Mouse (Mus musculus) hindlimb bud, embryonic 11.5 days (tissue): ENCODE measurements around the gene Ryk.

Source experiments
- DNase-seq: peaks from one replicate; pipeline ENCODE4 v3.0.0-alpha.2; 2012; ENCODE audit warnings: low read depth, low spot score; ENCODE audit errors: extremely low spot score

Ryk gene

DNA sequence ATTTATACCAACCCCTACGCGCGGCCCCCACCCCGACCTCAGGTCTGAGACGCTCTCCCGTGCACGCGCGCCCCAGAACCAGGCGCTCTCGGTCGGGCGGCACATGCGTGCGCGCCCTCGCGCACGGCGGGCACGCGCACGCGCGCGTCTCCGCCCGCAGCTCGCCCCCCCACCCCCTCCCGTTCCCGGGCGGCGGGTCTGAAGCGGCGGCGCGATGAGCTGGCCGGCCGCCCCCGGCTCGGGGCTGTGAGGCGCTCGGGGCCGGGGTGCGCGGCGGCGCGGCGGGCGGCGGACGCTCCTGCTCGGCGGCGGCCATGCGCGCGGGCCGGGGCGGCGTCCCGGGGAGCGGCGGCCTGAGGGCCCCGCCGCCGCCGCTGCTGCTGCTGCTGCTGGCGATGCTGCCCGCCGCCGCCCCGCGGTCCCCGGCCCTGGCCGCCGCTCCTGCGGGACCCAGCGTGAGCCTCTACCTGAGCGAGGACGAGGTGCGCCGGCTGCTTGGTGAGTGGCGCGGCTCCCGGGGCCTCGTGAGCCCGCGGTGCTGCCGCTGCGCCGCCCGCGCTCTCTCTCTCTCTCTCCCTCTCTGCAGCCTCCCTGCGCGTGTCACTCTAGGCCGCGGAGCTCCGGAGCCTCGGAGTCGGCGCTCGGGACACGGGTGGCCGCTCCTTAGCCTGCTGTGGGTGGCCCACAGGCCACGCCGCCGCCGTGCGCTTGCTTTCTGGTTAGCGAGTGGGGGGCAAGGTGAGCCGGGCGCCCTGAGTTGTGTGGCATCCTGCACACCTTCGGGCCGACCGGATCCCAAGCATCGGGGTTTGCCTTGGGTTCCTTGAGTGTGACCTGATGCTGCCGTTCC, at the start of gene Ryk:
Ryk (plus strand) TSS at position 176 of the 850 bp plus-strand sequence.
- DNase-seq, result no peak

DNA sequence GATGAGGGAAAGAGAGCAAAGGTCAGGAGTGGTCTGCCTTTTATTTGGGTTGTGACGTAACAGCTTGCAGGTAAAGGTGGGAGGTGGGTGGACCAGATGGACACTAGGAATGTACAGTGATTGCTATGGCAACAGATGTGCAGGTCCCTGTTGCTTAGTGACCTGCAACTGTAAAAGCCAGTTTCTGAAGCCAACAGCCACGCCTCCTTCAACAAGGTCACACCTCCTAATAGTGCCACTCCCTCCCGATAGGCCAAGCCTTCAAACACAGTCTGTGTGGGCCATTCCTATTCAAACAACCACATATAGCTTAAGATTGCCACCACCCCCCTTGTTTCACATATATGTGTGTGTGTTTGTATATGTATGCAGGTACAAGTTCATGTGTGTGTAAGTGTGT, 45.2 kb upstream of the Ryk start:
- DNase-seq, result no peak

DNA sequence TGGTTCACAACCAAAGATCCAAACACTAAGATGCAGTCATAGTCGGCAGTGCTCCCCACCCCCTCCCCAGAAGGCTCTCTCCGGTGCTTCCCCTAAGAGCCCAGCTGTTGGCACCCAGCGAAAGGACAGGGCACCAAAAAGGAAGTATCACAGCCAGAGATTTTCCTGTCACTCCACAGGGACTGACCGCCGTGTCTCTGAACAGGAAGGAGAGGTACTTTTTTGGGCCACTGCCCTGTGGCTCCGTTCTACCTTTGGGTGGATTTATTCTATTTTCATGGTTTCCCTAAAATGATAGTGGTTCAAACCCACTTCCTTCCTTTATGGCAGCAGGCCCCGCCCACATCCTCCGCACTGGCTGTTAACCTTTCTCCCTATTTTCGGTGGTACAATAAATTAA, 42.9 kb upstream of the Ryk start:
- DNase-seq, result no peak

DNA sequence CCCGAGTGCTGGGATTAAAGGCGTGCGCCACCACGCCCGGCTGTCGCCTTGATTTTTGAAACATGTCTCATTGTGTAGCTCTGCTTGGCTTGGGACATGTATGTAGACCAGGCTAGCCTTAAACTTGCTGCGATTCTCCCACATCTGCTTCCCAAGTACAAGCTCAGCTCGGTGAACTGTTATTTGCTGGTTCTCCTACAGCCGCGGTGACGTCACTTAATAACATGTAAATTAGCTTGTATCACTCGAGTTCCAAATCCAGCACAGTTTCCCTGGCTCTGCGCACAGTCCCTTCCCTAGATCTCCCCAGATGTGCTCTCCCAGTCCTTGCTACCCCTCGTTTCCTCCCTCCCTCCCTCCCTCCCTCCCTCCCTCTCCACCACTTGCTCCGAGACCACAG, 41.9 kb upstream of the Ryk start:
- peak; percentile 33 for DNase-seq

DNA sequence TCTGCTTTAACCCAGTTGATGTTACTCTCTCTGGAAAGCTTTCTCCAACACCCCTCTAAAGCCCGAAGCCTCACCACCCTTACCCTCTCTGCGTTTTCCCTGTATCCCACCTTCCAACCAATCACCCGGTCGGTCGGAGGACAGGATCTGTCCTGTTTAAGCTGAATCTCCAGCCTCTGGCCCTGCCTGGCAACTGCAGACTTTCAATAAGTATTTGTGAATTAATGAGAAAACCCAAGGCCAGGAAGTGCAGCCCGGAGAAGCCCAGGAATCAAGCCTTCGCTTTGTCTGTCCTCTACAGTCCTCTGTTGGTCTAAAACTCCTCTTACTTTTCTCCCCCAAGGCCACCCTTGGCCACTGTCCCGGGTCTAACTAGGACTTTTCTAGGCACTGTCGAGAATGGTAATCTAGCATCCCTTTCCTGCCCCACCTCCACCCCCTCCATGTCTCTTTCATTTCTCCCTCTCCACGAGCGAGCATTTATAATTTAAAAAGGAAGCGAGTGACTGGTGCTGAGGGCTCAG, 41.4 kb upstream of the Ryk start:
- DNase-seq, result no peak

DNA sequence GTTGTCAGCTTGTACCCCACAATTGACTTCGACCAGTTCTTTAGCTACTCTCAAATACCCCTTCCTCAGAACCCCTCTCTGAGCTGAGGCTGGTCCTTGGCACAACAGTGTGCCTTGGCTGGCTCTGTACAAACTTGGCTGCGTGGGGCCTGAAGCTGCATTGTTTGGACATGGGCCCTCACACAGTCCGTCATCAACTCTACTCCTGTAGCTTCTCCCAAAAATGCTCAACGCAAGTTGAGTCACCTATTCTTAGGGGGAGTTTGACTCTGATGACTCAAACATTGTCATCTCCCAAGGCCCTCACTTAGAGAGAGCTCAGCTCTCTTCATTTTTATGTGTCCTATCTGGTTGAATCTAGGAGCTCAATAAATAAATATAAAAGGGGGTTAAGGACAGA, 36.3 kb upstream of the Ryk start:
- no peak for DNase-seq

DNA sequence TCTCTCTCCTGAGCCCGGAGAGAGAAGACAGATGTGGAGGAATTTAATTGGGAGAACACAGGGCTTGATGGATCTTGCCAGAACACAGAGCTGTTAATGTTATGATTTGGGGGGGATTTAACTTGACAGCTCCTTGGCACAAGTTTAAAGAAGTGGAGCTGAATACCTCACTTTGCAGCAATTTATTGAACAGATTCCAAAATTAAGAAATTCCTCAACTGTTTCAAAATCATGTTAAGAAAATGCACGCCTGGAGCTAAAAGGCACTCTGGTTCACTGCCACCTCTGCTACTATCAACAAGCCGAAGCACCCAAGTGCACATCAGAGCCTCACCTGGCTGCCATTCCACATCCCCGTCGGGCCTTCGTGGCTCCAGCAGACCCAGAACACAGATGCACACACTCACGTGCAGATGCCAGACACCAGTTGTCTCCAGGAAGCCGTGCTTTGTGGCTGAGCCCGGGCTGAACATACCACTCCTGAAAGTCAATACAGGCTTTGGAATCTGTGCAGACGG, 28.6 kb upstream of the Ryk start:
- DNase-seq, result no peak

DNA sequence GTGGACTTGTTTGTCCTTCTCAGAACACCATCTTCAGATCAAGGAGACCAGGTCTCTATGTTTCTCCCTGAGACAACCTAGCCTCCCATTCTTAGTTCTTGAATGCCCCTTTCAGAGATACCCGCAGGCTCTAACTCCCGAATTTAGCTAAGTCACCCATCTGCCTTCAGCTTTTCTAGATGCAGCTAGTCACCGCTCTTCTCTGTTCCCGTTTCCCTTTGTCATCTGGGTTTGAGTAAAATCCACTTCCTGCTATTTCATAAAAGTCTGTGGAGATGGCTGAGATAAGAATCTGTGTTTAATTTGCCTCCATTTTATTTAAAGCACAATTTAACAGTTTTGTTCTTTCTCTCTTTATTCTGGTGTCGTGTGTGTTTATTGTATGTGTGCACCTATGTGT, 23.5 kb upstream of the Ryk start:
- DNase-seq, result no peak

DNA sequence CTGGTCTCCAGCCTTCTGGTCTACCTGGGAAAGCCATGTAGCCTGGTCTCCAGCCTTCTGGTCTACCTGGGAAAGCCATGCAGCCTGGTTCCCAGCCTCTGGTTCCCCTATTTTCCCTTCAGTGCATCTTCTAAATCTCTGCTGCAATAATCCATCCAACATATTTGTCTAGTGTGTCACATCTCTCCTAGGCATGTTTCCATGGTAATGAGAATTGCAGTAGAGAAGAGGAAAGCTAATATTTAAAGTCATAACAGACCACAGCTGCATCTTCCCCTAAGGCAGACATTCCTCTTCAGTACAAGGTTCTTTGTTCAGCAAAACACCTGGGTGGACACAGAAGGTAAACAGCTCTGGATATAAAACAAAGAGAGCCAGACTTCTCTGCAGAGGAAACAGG, 16.5 kb upstream of the Ryk start:
- DNase-seq, result no peak

DNA sequence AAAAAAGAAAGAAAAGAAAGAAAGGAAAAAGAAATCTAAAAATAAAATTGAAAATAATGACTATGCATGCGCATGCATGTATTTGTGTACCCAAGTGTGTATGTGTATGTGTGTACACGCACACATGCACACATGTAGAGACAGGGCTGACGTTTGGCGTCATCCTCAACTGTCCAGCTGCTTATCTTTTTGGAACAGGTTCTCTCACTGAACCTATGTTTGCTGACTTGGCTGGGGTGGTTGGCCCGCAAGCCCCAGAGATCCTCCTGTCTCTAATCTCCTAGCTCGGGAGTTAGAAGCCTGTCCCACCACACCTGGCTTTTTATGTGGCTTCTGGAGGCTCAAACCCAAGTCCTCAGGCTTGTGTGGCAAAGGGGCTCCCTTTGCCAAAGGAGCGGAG, 6.1 kb upstream of the Ryk start:
- no peak for DNase-seq

DNA sequence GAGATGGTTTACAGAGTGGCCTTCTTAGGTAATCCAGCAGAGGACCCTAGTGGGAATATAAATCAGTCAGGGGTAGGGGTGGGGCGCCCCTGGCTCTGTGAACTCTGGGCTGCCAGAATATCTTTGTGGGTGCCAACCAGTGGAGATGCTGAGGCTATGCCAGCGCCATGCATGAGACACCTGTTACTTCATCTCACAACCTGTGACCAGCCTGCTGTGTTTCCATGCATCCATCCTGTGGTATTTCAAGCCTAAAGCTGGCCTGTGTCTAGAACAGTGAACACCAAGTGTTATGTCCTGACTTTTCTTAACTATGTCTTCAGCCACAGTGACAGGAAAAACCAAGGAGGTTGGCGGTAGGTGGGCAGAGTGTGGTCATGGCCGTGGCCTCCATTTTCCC, 3.2 kb upstream of the Ryk start:
- DNase-seq, result no peak

DNA sequence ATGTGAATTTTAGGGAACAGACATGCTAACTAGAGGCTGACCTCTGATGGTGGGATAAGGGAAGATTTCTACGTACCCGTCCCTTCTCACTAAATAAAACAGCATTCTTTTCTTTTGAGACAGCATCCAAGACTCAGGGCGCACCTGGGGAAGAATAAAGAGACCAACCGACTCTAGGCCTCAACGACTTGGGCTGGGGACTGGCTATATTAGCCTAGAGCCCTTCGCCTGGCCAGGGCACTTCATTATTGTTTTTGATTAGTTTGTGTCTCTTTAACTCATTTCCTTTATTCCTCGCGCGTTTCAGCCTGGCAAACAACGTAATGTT, 339 bp upstream of the Ryk start:
- DNase-seq, result no peak

DNA sequence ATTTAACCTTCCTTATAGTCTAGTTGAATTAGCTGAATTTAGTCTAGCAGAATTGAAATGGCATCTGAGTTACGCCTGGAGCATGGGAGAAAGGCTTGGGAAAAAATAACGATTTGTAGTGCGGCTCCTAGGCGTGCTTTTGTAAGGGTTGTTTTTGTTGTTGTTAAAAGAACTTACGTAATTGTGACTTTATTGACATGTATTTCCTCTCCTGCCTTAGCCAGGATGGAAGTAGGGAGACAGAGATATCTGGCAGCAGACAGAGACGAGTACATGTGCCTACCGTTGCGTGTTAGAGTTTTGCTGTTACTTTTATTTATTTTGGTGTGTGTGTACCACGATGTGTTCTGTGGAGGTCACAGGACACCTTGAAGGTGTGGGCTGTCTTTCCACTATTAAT, 1.6 kb downstream of the Ryk start:
- DNase-seq, result no peak

DNA sequence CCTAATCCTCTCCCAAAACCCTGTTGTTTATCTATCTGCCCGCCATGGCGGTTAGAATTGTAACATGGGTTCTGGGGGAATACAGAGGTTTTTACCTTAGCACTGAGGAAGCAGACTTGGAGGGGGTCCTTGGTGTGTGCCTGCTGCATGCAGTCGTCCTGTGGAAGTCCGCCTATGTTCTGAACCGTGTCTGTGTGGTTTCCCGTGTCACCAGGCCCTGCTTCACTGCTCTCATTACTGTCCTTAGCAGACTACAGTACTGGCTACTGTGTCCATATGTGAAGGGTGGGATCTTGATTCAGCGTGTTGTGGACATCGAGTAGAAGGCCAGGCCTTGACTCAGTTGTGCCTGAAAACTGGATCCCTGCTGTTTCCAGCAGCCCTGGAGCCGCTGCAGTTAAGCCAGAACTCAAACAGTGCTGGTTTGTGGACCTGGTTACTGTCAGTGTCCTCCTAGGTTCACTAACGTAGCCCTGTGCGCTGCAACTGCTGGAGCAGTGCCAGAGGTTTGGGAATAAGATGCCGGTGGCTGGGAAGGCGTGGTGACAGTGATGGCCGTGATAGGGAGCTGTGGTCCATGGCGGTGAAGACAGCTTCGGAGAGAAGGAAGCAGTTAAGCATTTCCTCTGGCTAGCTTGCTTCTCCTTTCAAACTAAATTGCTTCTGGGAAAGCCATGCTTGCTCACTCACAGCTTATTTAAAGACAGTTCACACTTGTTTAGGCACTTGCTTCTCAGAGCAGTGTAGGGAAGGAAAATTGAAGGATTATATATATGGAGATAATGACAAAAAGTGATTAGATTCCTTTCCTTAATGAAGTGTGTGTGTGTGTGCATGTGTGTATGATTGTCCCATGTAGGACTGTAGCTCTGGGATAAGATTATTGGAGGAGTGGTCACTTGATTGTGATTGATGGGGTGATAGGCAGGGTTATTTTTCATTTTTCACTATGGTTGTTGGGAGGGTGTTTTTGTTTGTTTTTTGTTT, 6.4 kb downstream of the Ryk start:
- DNase-seq, result no peak

DNA sequence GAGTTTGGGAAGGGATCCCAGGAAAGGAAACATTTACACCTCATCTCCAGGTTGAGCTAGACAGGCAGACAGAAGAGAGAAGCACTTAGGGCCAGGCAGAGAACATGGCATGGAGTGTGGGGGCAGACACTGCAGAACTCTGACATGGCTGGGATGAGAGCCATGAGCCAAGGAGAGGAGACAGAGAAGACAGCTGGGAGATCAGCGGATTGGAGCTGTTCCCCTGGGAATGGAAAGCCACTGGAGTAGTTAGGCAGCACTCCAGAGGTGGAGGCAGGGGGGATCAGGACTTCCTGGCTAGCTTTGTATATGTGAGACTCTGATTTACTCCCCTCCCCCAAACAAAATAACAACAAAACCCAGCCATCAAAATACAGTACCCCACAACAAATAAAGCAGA, 7.1 kb downstream of the Ryk start:
- DNase-seq, result no peak

DNA sequence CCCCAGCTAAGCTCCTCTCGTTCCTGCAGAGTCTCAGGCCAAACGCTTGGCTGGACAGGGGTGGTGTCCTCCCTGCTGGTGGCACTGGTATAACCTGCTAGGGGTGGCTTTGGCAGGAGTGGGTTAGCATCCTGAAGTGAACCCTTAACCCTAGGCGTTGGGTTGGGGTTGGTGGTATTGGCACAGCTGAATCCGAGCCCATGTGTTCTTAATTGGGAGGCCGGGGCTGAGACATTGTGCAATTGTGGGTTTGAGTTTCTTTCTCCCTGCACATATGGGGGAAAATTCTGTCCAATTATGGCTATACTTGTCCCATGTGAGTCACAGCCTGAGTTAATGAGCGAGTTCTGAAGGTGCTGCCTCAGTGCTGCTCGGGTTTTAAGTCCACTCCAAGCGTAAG, 7.8 kb downstream of the Ryk start:
- DNase-seq, result no peak

DNA sequence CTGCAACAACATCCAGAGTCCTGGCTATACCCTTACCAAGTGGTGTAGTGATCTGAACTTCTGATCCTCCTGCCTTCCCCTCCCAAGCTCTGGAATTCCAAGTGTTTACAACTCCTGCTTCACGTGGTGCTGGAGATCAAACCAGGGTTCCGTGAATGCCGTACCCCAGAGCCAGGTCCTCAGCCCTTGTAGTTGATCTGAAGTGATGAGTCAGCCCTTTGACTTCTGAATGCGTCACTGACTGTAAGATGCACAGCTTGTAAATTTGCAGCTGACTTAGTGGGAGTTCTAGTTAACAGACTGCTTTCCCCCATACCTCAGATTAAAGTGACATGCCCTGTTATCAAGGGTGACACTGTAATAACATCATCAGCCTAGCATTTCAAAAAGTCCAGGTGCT, 8.9 kb downstream of the Ryk start:
- DNase-seq, result no peak

DNA sequence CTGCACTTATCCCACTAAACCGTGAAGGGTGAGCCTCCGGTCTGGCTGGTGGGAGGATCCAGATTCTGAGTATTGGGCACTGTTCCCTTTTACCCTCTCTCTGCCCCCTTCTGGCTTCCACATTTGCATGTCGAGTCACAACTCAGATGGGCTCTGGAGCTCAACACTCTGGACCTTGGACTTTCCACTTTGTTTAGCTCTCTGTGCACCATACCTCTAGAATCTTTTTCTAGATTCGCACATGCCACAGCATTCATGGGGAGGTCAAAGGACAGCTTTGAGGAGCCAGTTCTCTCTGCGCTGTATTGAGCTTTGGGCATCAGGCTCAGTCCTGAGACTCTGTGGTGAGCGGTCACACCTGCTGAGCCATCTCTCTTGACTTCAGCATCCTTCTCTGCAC, 11.1 kb downstream of the Ryk start:
- no peak for DNase-seq

DNA sequence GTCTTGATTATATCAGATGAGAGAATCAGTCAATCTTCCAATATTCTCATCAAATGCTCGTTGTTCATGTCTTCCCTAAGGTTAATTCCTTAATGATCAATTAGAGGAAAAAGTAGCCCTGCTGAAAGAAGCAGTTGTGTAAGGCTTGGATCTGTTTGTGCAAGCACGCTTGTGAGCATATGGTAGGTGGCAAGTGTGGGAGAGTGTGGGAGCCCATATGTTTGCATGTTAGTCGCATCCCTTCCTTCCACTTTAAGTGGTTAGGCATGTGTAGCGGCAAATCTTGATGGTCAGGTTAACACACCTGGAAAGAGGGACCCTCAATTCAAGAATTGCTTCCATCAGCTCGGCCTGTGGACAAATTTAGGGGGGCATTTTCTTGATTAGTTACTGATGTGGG, 11.6 kb downstream of the Ryk start:
- no peak for DNase-seq

DNA sequence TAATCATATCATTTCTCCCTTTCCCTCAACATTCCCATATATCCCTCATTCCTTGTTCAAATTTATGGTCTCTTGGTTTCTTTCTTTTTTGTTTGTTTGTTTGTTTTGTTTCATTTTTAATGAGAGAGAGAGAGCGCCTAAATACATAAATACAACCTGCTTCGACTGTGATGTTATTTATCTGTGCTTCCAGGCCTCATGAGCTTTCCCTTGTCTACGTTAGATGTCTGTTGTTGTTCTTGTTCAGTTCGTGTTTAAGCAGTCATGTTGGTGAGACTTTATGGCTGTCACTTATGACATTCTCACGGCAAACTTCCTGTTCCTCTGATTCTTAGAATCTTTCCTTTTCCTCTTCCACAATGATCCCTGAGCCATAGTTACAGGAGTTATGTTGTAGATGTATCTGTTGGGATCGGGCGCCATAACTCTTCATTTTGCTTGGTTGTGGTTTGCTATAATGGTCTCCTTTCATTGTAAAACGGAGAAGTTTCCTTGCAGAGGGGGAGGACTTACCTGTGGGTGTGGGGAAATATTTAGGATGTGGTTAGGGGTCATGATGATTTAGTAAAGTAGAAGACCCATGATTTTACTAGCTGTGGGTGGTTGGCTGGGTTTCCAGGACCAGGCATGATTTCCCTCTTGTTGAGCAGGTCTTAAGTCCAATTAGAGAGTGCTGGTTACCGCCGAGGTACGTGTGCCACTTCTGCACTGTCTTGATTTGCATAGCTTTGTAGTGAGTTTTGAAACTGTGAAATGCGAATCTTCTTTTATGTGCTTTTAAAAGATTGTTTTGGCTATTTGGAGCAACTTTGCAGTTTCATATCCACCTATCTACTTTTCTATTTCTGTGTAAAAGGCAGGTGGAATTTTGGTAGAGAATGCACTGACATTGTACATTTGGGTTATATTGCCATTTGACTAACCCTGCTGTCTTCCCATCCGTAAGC, 17.6 kb downstream of the Ryk start:
- DNase-seq, result no peak

DNA sequence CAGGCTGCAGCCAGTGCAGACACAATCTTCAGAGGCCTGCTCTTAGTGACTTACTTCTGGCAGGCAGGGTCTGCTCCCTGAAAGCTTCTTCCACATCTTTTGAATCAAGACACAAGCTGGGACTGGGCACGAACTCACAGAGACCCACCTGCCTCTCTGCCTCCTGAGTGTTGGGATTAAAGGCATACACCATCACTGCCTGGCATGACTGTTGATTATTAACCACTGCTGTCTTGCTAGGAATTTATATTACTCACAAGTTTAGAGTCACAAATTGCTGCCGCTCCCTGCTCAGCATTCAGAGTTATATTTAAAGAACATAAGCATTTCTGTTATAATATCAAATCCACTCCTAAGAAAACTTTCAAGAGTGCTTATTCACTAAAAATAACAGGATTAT, 23.1 kb downstream of the Ryk start:
- DNase-seq, result no peak
